ENCODE assay signal across 8 mouse cellular contexts in genomic region chr1:36547981-36548598, GRCm38 (mm10). TPM values are rescaled to one million over a fixed set of nuclear protein-coding genes. Genes with fewer than 3 reads are reported as not detected.
A peak's percentile ranks its signal among the peaks of the same experiment; 100 is the strongest.
DNase-seq lines count a peak whose midpoint lies in the region; ATAC-seq and TF ChIP-seq lines count a peak whose summit lies in the region.

No protein-coding gene starts in this region.

- DNase-seq in cerebellum, adult 2 months = peak; percentile 51 to 59
- DNase-seq in cerebellum, adult 11 months = no peak
- DNase-seq in 3T3-L1 (ENCODE audit: low read depth, low spot score) = peak; percentile 51
- no peak for DNase-seq in T-cell, adult 2 months (ENCODE audit: low spot score)

- TF ChIP-seq CTCF in cerebellum, adult 2 months (IDR thresholded peaks at IDR 0.05; ENCODE audit: borderline replicate concordance, insufficient read depth, low read depth, low read length) = no peak

- H3K9me3 ChIP-seq in forebrain, embryonic 13.5 days (replicated peaks) = no peaks in the 10 kb centered on the region
- H3K9me3 ChIP-seq in hindbrain, embryonic 16.5 days (ENCODE audit: control insufficient read depth, low read length) = no peaks in the 10 kb centered on the region
- no peaks in the 10 kb centered on the region for H3K9me3 ChIP-seq in midbrain, embryonic 12.5 days

- H3K36me3 ChIP-seq in forebrain, embryonic 13.5 days (ENCODE audit: poor library complexity, severe bottlenecking) = peaks cover 52% of the 10 kb centered on the region
- H3K36me3 ChIP-seq in hindbrain, embryonic 16.5 days (ENCODE audit: control insufficient read depth, insufficient read depth, low read length) = peaks cover 31% of the 10 kb centered on the region
- H3K36me3 ChIP-seq in midbrain, embryonic 12.5 days = peaks cover 46% of the 10 kb centered on the region

- TF ChIP-seq POLR2A in cerebellum, adult 2 months (IDR thresholded peaks at IDR 0.05; ENCODE audit: borderline replicate concordance, insufficient read depth, low read length) = no peak

- H3K27ac ChIP-seq in cerebellum, adult 2 months (ENCODE audit: insufficient read depth, low read length) = no peak overlapping the region
- peak overlapping the region; percentile 49 for H3K27ac ChIP-seq in forebrain, embryonic 13.5 days
- 0 out of 2 replicates have a peak overlapping the region, but pooled peaks have one; percentile 1 for H3K27ac ChIP-seq in hindbrain, embryonic 16.5 days (ENCODE audit: low read depth, low read length)
- peak overlapping the region; percentile 87 for H3K27ac ChIP-seq in midbrain, embryonic 12.5 days (replicated peaks)

- H3K4me2 ChIP-seq in forebrain, embryonic 13.5 days = no peak overlapping the region
- no peak overlapping the region for H3K4me2 ChIP-seq in hindbrain, embryonic 16.5 days (ENCODE audit: low read length)
- H3K4me2 ChIP-seq in midbrain, embryonic 12.5 days (replicated peaks) = no peak overlapping the region; the same call in 1 of the 2 replicates

- H3K9ac ChIP-seq in forebrain, embryonic 13.5 days = peak overlapping the region; percentile 52
- H3K9ac ChIP-seq in hindbrain, embryonic 16.5 days (ENCODE audit: low read depth, low read length) = no peak overlapping the region
- peak overlapping the region; percentile 16; the same call in 1 of the 2 replicates for H3K9ac ChIP-seq in midbrain, embryonic 12.5 days (replicated peaks)

- H3K27me3 ChIP-seq in cerebellum, adult 2 months (ENCODE audit: control insufficient read depth, insufficient read depth, low read length) = no peaks in the 10 kb centered on the region
- no peaks in the 10 kb centered on the region for H3K27me3 ChIP-seq in forebrain, embryonic 13.5 days
- no peaks in the 10 kb centered on the region for H3K27me3 ChIP-seq in hindbrain, embryonic 16.5 days (replicated peaks; ENCODE audit: control insufficient read depth, insufficient read depth, low read length)
- H3K27me3 ChIP-seq in midbrain, embryonic 12.5 days = no peaks in the 10 kb centered on the region

- 24% methylated on average over 9 of the region's 9 CpGs for WGBS in cerebellum, adult 2 months
- 22% methylated on average over 9 of the region's 9 CpGs for WGBS in forebrain, embryonic 13.5 days
- 31% methylated on average over 9 of the region's 9 CpGs for WGBS in hindbrain, embryonic 16.5 days
- WGBS in midbrain, embryonic 12.5 days = 39% methylated on average over 9 of the region's 9 CpGs

- H3K4me3 ChIP-seq in cerebellum, adult 2 months (replicated peaks; ENCODE audit: insufficient read depth, low read depth, low read length) = no peak overlapping the region
- no peak overlapping the region for H3K4me3 ChIP-seq in forebrain, embryonic 13.5 days
- H3K4me3 ChIP-seq in hindbrain, embryonic 16.5 days (ENCODE audit: low read length) = no peak overlapping the region
- no peak overlapping the region for H3K4me3 ChIP-seq in midbrain, embryonic 12.5 days

- no peak for ATAC-seq in forebrain, embryonic 13.5 days
- no peak for ATAC-seq in hindbrain, embryonic 16.5 days
- no peak for ATAC-seq in midbrain, embryonic 12.5 days (ENCODE audit: low FRiP score, low read depth)
- ATAC-seq in erythroblast, adult 5-6 weeks (replicated peaks; ENCODE audit: low FRiP score, poor library complexity, severe bottlenecking) = no peak

- peaks cover 34% of the 10 kb centered on the region for H3K4me1 ChIP-seq in cerebellum, adult 2 months (ENCODE audit: control insufficient read depth, insufficient read depth, low read length)
- peaks cover 38% of the 10 kb centered on the region for H3K4me1 ChIP-seq in forebrain, embryonic 13.5 days
- peaks cover 20% of the 10 kb centered on the region for H3K4me1 ChIP-seq in hindbrain, embryonic 16.5 days (ENCODE audit: control insufficient read depth, insufficient read depth, low read depth, low read length)
- H3K4me1 ChIP-seq in midbrain, embryonic 12.5 days = peaks cover 35% of the 10 kb centered on the region

RNA-seq across cellular contexts. Expression of gene Ankrd39, which starts 0.8 kb away (rescaled TPM):
- 30.8 and 37.5 TPM in 2 replicates for polyA plus RNA-seq in cerebellum, adult 2 months (2012; rRNA removed)
- 16.9 and 18.0 TPM in 2 replicates for polyA plus RNA-seq in forebrain, embryonic 13.5 days (2015; fragmentation: Nextera tagmentation; extraction: Ambion mirVana)
- 31.0 and 33.8 TPM in 2 replicates for polyA plus RNA-seq in hindbrain, embryonic 16.5 days (2015; fragmentation: Nextera tagmentation; extraction: Ambion mirVana)
- 19.6 and 19.8 TPM in 2 replicates for polyA plus RNA-seq in midbrain, embryonic 12.5 days (2016; fragmentation: Nextera tagmentation; extraction: Ambion mirVana)
- total RNA-seq in erythroblast, adult 5-6 weeks (2015; ENCODE audit: low replicate concordance) = 0.42 TPM in 1 of 2 replicates, not detected in the other
- 0.56 and 1.2 TPM in 2 replicates for total RNA-seq in erythroblast, adult 5-6 weeks (2017; ENCODE audit: low replicate concordance)

RNA-seq across cellular contexts. Expression of gene Gm42417, which starts 8.9 kb away (rescaled TPM):
- polyA plus RNA-seq in cerebellum, adult 2 months (2012; rRNA removed) = 0.05 and 0.40 TPM in 2 replicates
- polyA plus RNA-seq in forebrain, embryonic 13.5 days (2015; fragmentation: Nextera tagmentation; extraction: Ambion mirVana) = 0.30 and 0.44 TPM in 2 replicates
- polyA plus RNA-seq in hindbrain, embryonic 16.5 days (2015; fragmentation: Nextera tagmentation; extraction: Ambion mirVana) = 0.30 and 0.57 TPM in 2 replicates
- polyA plus RNA-seq in midbrain, embryonic 12.5 days (2016; fragmentation: Nextera tagmentation; extraction: Ambion mirVana) = 0.55 TPM in 1 of 2 replicates, not detected in the other
- total RNA-seq in erythroblast, adult 5-6 weeks (2015; ENCODE audit: low replicate concordance) = not detected in 2 replicates
- total RNA-seq in erythroblast, adult 5-6 weeks (2017; ENCODE audit: low replicate concordance) = not detected in 2 replicates

RNA-seq across cellular contexts. Expression of gene Sema4c, which starts 10.1 kb away (rescaled TPM):
- 23.8 and 28.5 TPM in 2 replicates for polyA plus RNA-seq in cerebellum, adult 2 months (2012; rRNA removed)
- 27.3 and 30.7 TPM in 2 replicates for polyA plus RNA-seq in forebrain, embryonic 13.5 days (2015; fragmentation: Nextera tagmentation; extraction: Ambion mirVana)
- polyA plus RNA-seq in hindbrain, embryonic 16.5 days (2015; fragmentation: Nextera tagmentation; extraction: Ambion mirVana) = 19.1 and 21.2 TPM in 2 replicates
- 35.2 and 37.6 TPM in 2 replicates for polyA plus RNA-seq in midbrain, embryonic 12.5 days (2016; fragmentation: Nextera tagmentation; extraction: Ambion mirVana)
- total RNA-seq in erythroblast, adult 5-6 weeks (2015; ENCODE audit: low replicate concordance) = not detected in 2 replicates
- total RNA-seq in erythroblast, adult 5-6 weeks (2017; ENCODE audit: low replicate concordance) = 0.56 and 0.60 TPM in 2 replicates

RNA-seq across cellular contexts. Expression of gene Ankrd23, which starts 11.4 kb away (rescaled TPM):
- 14.4 and 15.2 TPM in 2 replicates for polyA plus RNA-seq in cerebellum, adult 2 months (2012; rRNA removed)
- 11.3 and 12.3 TPM in 2 replicates for polyA plus RNA-seq in forebrain, embryonic 13.5 days (2015; fragmentation: Nextera tagmentation; extraction: Ambion mirVana)
- polyA plus RNA-seq in hindbrain, embryonic 16.5 days (2015; fragmentation: Nextera tagmentation; extraction: Ambion mirVana) = 12.2 and 19.8 TPM in 2 replicates
- 19.8 and 21.1 TPM in 2 replicates for polyA plus RNA-seq in midbrain, embryonic 12.5 days (2016; fragmentation: Nextera tagmentation; extraction: Ambion mirVana)
- total RNA-seq in erythroblast, adult 5-6 weeks (2015; ENCODE audit: low replicate concordance) = 3.3 TPM in 1 of 2 replicates, not detected in the other
- 1.0 and 1.4 TPM in 2 replicates for total RNA-seq in erythroblast, adult 5-6 weeks (2017; ENCODE audit: low replicate concordance)

RNA-seq across cellular contexts. Expression of gene Cnnm3, which starts 36.4 kb away (rescaled TPM):
- polyA plus RNA-seq in cerebellum, adult 2 months (2012; rRNA removed) = 46.2 and 48.7 TPM in 2 replicates
- 5.3 and 5.7 TPM in 2 replicates for polyA plus RNA-seq in forebrain, embryonic 13.5 days (2015; fragmentation: Nextera tagmentation; extraction: Ambion mirVana)
- polyA plus RNA-seq in hindbrain, embryonic 16.5 days (2015; fragmentation: Nextera tagmentation; extraction: Ambion mirVana) = 4.3 and 5.0 TPM in 2 replicates
- 3.8 and 4.6 TPM in 2 replicates for polyA plus RNA-seq in midbrain, embryonic 12.5 days (2016; fragmentation: Nextera tagmentation; extraction: Ambion mirVana)
- total RNA-seq in erythroblast, adult 5-6 weeks (2015; ENCODE audit: low replicate concordance) = 7.9 and 8.8 TPM in 2 replicates
- total RNA-seq in erythroblast, adult 5-6 weeks (2017; ENCODE audit: low replicate concordance) = 5.7 and 7.4 TPM in 2 replicates

Comparison
In these comparisons a context has a peak if more than half of its experiments do, and no peak if none do; other contexts are left out.
1. DNase-seq: peak in cerebellum, adult 2 months (2 of 2) and 3T3-L1 (single experiment); none in cerebellum, adult 11 months (single experiment) and T-cell, adult 2 months (single experiment).